Mouse (Mus musculus) G1E (cell line): ENCODE data around the gene Armc3. TPM values are rescaled to one million over a fixed set of nuclear protein-coding genes. Genes with fewer than 3 reads are reported as not detected.
A peak's percentile ranks its signal among the peaks of the same experiment; 100 is the strongest.

ENCODE experiments used
- ATAC-seq: 2 replicates; pipeline ENCODE4 v1.8.0; 2016; ENCODE audit warnings: mild to moderate bottlenecking; ENCODE audit not compliant: insufficient number of reproducible peaks, poor library complexity, low FRiP score, severe bottlenecking; ENCODE audit errors: extremely low read depth
- DNase-seq: peaks from one replicate; pipeline ENCODE4 v3.0.0; 2012; ENCODE audit warnings: low spot score
- H3K27me3 ChIP-seq: 2 replicates; pipeline ENCODE4 v1.6.1; 2012; ENCODE audit warnings: mild to moderate bottlenecking, low read length, inconsistent platforms; ENCODE audit not compliant: insufficient read depth
- H3K36me3 ChIP-seq: replicated peaks from 2 replicates; pipeline ENCODE3; 2012; ENCODE audit warnings: mild to moderate bottlenecking, inconsistent platforms
- H3K4me1 ChIP-seq: 2 replicates; pipeline ENCODE4 v1.6.1; 2012; ENCODE audit warnings: low read depth, low read length, inconsistent platforms, mixed read lengths; ENCODE audit not compliant: insufficient read depth
- H3K4me3 ChIP-seq: 2 replicates; pipeline ENCODE4 v1.5.1; 2012; ENCODE audit warnings: low read depth, mild to moderate bottlenecking, inconsistent platforms, low read length, moderate library complexity, mixed read lengths
- H3K9me3 ChIP-seq: replicated peaks from 2 replicates; pipeline ENCODE4 v1.6.1; 2012; ENCODE audit warnings: inconsistent platforms
- CTCF ChIP-seq: IDR thresholded peaks from 2 replicates; pipeline ENCODE4 v1.5.1; 2012; ENCODE audit warnings: low read depth, low read length, inconsistent platforms, mixed read lengths
- GATA1 ChIP-seq: IDR thresholded peaks from 2 replicates; pipeline ENCODE4 v1.6.1; 2012; ENCODE audit warnings: borderline replicate concordance, low read length, inconsistent platforms, mixed read lengths
- GATA2 ChIP-seq: IDR thresholded peaks from 2 replicates; pipeline ENCODE4 v1.6.1; 2012; ENCODE audit warnings: low read depth, low read length, inconsistent platforms, borderline replicate concordance
- POLR2AphosphoS5 ChIP-seq: IDR thresholded peaks from 2 replicates; pipeline ENCODE4 v1.6.1; 2012; ENCODE audit warnings: low read depth, low read length, inconsistent platforms; ENCODE audit not compliant: insufficient replicate concordance
- TAL1 ChIP-seq: conservative IDR thresholded peaks from 2 replicates; pipeline ENCODE4 v1.6.1; 2012; ENCODE audit warnings: low read depth, low read length, inconsistent platforms, mixed read lengths
- polyA plus RNA-seq: library from polyadenylated mRNA; stranded (reverse); fragments of >175 nt; gene quantifications from 2 replicates; pipeline ENCODE4 v1.2.3, GENCODE M21; 2012
- total RNA-seq, 2 experiments: library from RNA; stranded (forward) in 1 of 2; stranded (reverse) in 1 of 2; fragments of 200-1000 nt in 1 of 2; fragments of >200 nt in 1 of 2; fragmentation: Nextera tagmentation in 1 of 2; gene quantifications; 2 replicates each; pipeline ENCODE4 v1.2.3; 2014 to 2017

Gene Armc3
- total and polyA plus RNA-seq, 3 experiments: 0.16 TPM; not detected in 2

- TF ChIP-seq GATA2 (no peak), GATA1 (no peak), CTCF (no peak), TAL1 (no peak), POLR2AphosphoS5 (no peak)
- no peak overlapping the region for H3K4me3 ChIP-seq
- H3K4me1 ChIP-seq: no peaks in the 10 kb centered on the region
- ATAC-seq (no peak), DNase-seq (no peak)
- peaks cover 3% of the 10 kb centered on the region; the same call in 1 of the 2 replicates for H3K27me3 ChIP-seq
- no peaks in the 10 kb centered on the region for H3K36me3 ChIP-seq
- no peaks in the 10 kb centered on the region for H3K9me3 ChIP-seq
Observed at GRCm38 (mm10) chr2:19343901-19344635, 145.0 kb downstream of the Armc3 start.

- no peak for TF ChIP-seq GATA2
- no peak; the same call in none of the 2 replicates for TF ChIP-seq CTCF
- no peak for TF ChIP-seq TAL1
- no peak for TF ChIP-seq POLR2AphosphoS5
- TF ChIP-seq GATA1: no peak
- Histone ChIP-seq H3K27me3 (peaks cover 3% of the 10 kb centered on the region; the same call in 1 of the 2 replicates), H3K4me1 (no peaks in the 10 kb centered on the region), H3K36me3 (no peaks in the 10 kb centered on the region), H3K4me3 (no peak overlapping the region), H3K9me3 (no peaks in the 10 kb centered on the region)
- ATAC-seq (no peak; the same call in 1 of the 2 replicates), DNase-seq (peak; percentile 20)
Observed at GRCm38 (mm10) chr2:19344636-19345413, 145.7 kb downstream of the Armc3 start.

GRCm38 (mm10) chr2:19345414-19345964 lies 146.4 kb downstream of the Armc3 start:
- no peak overlapping the region for H3K4me3 ChIP-seq
- no peaks in the 10 kb centered on the region for H3K4me1 ChIP-seq
- ATAC-seq (no peak), DNase-seq (no peak)
- H3K9me3 ChIP-seq: no peaks in the 10 kb centered on the region
- H3K36me3 ChIP-seq: no peaks in the 10 kb centered on the region
- H3K27me3 ChIP-seq: peaks cover 3% of the 10 kb centered on the region; the same call in 1 of the 2 replicates
- TF ChIP-seq TAL1 (no peak), GATA1 (no peak), POLR2AphosphoS5 (no peak), GATA2 (no peak), CTCF (no peak)

- ATAC-seq: no peak
- Histone ChIP-seq H3K36me3 (no peaks in the 10 kb centered on the region), H3K27me3 (peaks cover 3% of the 10 kb centered on the region; the same call in 1 of the 2 replicates), H3K4me1 (no peaks in the 10 kb centered on the region), H3K9me3 (no peaks in the 10 kb centered on the region), H3K4me3 (no peak overlapping the region)
- TF ChIP-seq GATA1 (no peak), TAL1 (no peak), GATA2 (no peak), POLR2AphosphoS5 (no peak), CTCF (no peak)
- DNase-seq: no peak
Observed at GRCm38 (mm10) chr2:19348454-19348853, 149.4 kb downstream of the Armc3 start.

- Histone ChIP-seq H3K36me3 (no peaks in the 10 kb centered on the region), H3K27me3 (no peaks in the 10 kb centered on the region), H3K4me3 (no peak overlapping the region), H3K4me1 (no peaks in the 10 kb centered on the region), H3K9me3 (no peaks in the 10 kb centered on the region)
- no peak for DNase-seq
- no peak for TF ChIP-seq GATA1
- no peak for TF ChIP-seq TAL1
- no peak for TF ChIP-seq GATA2
- TF ChIP-seq CTCF: no peak
- no peak for ATAC-seq
Observed at GRCm38 (mm10) chr2:19350167-19350566, 151.1 kb downstream of the Armc3 start.
